Mouse (Mus musculus) embryo, embryonic 11.5 days (tissue): ENCODE data around the gene Arvcf.

ENCODE experiments used
- DNase-seq: peaks from one replicate; pipeline ENCODE4 v3.0.0-alpha.2; 2012; ENCODE audit warnings: low read depth, low spot score

Arvcf gene

DNA sequence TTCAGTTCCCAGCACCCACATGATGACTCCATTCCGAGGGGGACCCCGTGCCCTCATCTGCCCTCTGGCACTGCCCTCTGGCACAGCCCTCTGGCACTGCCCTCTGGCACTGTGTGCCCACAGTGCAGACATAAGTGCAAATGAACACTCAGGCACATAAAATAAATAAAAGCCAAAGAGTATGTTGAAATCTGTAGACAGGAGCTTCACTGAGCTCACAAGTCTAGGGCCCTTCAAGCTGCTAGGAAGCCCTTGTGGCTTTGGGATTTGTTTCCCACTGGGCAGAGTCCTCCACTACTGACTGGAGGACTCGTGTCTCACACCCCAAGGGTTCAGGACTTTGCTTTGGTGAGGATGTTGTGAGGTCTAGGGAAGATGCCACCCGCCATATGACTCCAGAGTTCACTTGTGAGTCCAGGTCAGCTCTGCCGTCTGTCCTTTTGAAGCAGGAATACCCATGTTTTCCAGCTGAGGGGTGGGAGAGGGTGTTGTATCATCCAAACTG is 80.1 kb downstream of the Arvcf start:
- DNase-seq = no peak

DNA sequence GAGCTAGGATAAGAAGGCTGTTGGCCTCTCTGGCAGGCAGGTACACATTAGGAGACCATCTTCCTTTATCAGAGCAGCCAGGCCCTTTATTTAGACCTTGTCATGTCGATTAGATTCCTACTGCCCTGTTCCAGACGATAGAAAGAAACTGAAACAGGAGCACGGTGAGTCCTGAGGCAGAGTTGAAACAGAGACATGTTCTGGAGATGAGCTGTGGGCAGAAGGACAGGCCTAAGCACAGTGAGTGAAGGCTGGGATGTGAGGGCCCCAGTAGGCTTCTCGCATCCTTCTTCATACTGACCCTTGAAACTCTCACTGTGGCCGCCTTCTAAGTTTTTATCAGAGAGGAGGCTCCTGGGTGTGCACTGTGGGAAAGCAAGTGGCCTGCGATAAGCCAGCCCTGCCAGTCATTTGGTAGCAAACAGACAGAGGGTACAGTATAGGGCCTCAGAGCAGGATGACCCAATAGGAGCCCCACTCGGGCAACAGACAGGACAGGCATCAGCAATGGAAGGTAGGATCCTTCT is 80.6 kb downstream of the Arvcf start:
- DNase-seq = no peak

DNA sequence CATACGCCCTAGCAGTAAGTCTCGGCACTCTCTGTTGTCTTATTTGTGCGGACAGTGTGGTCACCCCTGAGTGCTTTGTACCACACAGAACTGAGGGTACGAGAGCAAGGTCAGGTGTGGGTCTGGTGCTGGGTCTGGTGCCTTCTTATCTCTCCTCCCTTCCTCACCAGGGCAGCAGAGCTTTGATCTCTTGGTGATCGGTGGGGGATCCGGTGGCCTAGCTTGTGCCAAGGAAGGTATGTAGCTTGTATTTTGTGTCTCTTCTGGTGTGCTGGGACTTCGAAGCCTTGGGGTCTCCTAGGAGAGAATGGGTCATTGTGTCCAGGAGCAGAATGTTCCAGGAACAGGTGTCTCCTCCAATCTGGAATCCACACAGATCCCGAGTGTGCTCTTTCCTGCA is 81.7 kb downstream of the Arvcf start:
- DNase-seq = no peak

DNA sequence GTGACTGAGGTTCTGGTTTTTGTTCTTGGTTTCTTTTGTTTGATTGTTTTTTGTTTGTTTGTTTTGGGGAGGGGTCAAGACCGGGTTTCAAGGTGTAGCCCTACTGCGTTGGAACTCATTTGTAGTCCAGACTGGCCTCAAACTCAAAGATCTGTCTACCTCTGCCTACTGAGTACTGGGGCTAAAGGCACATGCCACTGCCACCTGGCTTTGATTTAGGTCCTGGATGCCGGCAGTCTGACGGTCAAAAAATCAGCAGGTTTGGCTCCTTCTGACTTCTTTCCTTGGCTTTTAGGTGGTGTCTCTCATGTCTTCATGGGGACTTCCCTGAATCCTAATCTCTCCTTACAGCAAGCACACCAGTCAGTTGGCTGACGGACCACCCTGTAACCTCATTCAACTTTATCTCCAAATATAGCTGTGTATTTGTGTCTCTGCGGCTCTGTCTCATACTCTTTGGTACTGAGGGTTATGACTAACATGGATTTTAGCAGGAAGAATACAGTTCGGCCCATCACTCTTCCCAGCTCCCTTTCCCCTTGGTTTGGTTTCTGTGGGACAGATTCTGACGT is 82.7 kb downstream of the Arvcf start:
- no peak for DNase-seq

DNA sequence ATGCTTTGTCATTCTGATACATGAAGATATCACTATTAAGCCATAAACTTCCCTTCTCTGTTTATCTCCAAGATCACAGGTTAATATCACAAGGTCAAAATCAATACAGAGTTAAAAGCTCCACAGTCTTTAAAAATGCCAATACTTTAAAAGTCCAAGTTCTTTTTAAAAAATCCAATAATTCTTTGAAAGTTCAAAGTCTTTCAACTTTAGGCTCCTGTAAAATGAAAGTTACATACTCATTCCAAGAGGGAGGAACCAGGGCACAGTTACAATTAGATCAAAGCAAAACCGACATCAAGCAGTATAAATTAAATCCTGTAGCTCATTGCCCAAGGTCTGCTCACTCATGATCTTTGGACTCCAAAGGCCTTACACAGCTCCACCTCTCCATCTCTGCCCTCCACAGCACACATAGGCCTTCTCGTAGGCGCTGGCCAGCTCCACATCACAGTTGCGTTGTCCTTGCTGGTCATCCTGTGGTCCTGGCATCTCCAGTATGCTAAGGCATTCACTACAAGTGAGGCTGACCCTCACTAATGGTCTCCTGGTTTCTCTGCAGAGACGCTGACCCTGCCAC is 85.4 kb downstream of the Arvcf start:
- DNase-seq = no peak

DNA sequence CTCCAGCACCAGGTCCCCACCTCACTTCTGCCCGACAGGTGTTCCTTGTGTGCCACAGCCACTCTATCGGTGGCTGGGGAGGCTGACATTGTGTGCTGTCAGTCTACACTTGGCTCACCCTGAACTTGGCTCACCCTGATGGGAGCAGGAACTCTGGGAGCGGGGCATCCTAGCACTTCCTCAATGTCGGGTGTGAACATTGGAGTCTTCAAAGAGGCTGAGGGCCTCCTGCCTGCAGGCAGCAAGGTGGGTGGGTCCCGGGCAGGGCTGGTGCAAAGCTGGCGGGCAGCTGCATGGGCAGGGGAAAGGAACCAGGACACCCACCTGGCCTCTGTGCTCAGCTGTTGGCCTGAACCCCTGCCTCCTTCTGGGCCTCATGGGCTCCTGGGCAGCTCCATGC is 88.1 kb downstream of the Arvcf start:
- DNase-seq = no peak

DNA sequence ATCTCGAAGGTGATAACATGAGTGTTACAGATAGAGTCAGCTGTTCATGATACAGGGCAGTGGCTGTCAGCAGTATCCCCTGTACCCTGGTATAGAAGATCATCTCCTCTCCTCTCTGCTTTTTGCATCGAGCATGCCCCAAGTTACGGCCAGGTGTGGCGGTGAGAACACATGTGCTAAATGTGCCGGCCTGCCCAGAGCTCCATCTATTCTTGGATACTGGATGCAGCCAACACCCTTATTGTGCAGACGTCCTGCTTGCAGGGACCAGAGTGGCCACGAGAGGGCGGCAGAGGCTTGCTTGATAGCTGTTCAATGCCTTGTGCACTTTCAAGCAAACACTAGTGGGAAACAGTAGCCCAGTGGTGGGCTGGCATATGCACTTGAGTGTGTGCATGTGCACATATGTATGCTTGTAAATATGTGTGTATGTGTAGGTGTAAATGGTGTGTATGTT is 95.4 kb downstream of the Arvcf start:
- peak; percentile 85 for DNase-seq

DNA sequence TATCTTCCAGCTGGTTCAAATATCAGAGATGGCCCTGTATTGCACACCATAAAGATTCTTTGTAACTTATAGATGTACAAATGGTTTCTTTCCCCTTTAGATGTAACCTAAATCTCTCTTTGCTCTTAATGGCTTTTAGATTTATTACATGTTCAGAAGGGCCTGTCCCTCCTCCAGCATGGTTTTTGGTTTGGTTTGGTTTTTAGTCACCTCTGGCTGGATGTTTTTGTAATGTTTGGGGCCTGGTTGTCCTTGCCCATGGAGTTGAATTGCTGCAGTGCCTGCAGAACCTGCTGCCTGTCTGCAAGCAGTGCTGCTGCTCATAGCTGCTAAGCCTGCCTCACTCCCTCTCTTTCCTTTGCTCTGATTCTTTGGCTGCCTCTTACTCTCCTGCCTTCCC is 99.3 kb downstream of the Arvcf start:
- no peak for DNase-seq

DNA sequence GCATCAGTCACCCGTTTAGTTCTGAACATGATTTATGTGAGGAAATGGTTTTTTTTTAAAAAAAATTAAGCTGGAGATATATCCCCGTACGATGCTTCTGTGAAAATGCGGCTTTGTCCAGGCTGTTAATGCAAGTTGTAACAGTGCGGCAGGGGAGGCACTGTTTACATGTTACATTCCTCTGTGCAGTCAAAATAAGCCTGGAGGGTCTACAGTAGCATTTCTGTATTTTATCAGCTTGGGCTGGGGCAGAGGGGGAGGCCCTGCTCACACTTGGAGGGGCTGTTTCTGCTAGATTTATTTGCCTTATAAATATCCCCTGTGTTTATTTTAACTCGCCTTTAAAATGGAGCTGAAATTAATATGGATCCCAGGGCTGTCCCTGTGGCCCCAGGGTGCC is 100.1 kb downstream of the Arvcf start:
- DNase-seq = no peak

DNA sequence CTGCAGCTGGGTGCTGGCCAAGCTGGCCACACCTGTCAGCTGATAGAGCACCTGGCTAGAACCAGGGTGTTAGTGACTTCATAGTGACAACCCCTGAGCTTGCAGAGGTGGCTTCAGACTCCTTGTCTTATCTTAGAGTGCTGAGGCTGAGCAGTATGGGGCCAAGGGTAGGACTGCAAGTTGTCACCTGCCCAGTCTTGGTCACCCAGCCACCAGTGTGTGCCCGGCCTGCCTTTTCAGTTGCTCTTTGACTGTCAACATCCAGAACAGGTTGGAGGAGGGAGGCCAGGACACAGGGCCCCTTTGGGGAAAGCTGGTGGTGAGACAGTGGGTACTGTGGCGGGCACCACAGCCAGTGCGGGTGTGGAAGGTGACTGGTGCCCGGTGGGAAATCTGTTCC is 101.0 kb downstream of the Arvcf start:
- DNase-seq = no peak

DNA sequence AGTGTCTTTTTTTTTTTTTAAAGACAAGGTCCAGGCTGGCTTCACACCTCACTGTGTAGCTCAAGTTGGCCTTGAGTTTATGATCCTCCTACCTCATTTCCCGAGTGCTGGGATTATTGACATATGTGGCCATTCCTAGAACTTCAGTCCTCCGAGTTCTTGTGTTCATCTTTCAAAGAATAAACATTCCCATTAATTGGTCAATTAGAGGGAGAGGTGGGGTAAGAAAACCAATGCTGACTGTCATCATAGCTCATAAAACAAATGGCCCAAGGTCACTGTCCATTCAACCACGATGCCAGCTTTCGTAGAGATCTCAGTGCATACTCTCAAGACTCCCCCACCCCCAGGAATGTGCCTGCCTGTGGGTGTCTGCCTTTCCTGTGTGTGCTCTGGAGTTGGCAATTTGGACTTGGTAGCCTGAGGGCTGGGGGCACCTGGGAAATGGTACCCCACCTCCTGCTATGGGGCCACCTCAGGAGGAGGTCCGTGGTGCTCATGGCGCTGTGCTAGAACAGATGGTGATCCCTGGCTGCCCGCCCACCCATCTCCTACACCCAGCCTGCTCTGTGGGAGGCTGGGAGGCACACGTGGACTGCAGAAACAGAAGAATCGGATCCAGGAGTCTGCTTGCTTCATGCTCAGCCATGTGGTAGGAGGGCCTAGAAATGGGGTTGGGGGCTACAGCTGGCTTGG is 103.7 kb downstream of the Arvcf start:
- no peak for DNase-seq

DNA sequence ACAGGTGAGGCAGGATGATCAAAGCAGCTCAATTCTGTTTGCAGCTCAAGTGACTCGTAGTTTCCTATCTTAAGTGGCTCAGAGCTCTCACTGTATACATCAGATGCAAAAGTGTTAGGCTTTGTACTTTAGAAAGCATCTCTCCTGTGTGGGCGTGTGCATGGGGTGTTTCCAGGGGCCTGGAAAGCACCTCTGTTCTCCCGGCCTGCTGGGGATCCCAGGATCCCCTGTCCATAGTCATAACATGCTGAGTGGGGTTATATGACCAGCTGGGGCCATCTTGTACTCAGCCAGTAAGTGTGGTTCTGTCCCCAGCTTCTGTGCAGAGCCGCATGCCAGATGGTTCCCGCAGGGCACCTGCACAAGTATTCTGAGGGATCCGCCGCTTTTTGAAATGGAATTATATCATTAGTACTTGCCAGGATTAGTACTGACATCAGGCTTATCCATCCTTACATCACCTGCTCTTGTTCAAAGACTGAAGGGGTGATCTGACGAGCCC is 104.4 kb downstream of the Arvcf start:
- no peak for DNase-seq

DNA sequence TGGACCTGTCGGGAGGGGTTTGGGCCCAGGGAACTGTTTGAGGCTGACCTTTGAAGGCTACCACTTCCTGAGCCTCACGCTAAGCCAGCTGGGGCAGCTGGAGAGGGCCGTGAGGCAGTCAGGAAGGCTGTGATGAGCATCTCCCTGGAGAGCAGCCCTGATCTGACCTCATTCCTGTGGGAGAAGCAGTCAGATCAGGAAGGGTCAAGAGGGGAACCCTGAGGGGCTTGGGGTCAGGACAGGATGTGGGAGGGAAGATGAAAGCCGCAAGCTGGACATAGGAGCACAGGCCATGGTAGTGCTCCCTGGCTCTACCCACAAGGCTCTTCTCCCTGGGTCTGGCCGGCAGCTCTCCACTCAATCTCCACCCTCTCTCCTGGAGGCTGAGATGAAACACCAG is 105.9 kb downstream of the Arvcf start:
- DNase-seq = no peak

DNA sequence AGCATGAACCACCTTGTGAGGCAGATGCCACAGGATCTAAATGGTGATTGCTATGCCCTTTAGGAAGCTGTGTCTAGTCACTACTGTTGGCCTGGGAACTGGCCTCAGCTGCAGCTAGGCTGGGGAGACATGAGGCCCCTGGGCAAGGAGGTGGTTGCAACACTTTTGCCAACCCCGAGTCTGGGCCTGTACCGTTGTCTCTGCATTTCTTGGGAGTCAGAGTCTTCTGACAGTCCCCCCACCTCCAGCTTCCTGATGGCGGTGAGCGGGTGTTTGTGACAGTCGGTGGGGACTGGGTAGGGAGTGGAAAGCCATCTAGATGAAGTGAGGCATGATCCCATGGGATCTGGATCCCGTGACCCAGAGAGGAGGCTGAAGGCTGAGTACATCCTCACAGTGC is 107.4 kb downstream of the Arvcf start:
- no peak for DNase-seq
